Mouse (Mus musculus) hindbrain, embryonic 11.5 days (tissue): Measurements from ENCODE around the gene Cdh24. TPM values are rescaled to one million over a fixed set of nuclear protein-coding genes. Genes with fewer than 3 reads are reported as not detected.

Source experiments
- ATAC-seq: fragments of 200-750 bp; cut with Nextera tagmentation; 2 replicates; pipeline ENCODE4 v1.8.0; 2017; ENCODE audit warnings: mild to moderate bottlenecking, moderate TSS enrichment, moderate library complexity; ENCODE audit not compliant: low FRiP score
- DNase-seq: peaks from one replicate; pipeline ENCODE4 v3.0.0-alpha.2; 2015; ENCODE audit warnings: low spot score
- H3K27ac ChIP-seq: fragments of 300-500 bp; sonication (generic); 2 replicates; pipeline ENCODE4 v1.5.1; 2014; ENCODE audit warnings: mild to moderate bottlenecking, low read depth, low read length
- H3K27me3 ChIP-seq: fragments of 300-500 bp; sonication (generic); 2 replicates; pipeline ENCODE4 v1.6.1; 2014; ENCODE audit warnings: mild to moderate bottlenecking, low read length, moderate library complexity, mixed read lengths; ENCODE audit not compliant: control insufficient read depth, insufficient read depth
- H3K36me3 ChIP-seq: fragments of 300-500 bp; sonication (generic); 2 replicates; pipeline ENCODE4 v1.6.1; 2014; ENCODE audit warnings: mild to moderate bottlenecking, low read length, moderate library complexity, mixed read lengths; ENCODE audit not compliant: control insufficient read depth, insufficient read depth
- H3K4me1 ChIP-seq: fragments of 300-500 bp; sonication (generic); replicated peaks from 2 replicates; pipeline ENCODE4 v1.6.1; 2014; ENCODE audit warnings: low read length, mixed read lengths; ENCODE audit not compliant: control insufficient read depth, insufficient read depth
- H3K4me2 ChIP-seq: fragments of 300-500 bp; sonication (generic); replicated peaks from 2 replicates; pipeline ENCODE4 v1.6.1; 2014; ENCODE audit warnings: mild to moderate bottlenecking, low read depth, low read length
- H3K4me3 ChIP-seq: fragments of 300-500 bp; sonication (generic); 2 replicates; pipeline ENCODE4 v1.5.1; 2014; ENCODE audit warnings: low read depth, low read length
- H3K9ac ChIP-seq: fragments of 300-500 bp; sonication (generic); 2 replicates; pipeline ENCODE4 v1.6.1; 2014; ENCODE audit warnings: low read depth, low read length
- H3K9me3 ChIP-seq: fragments of 300-500 bp; sonication (generic); 2 replicates; pipeline ENCODE4 v1.6.1; 2016; ENCODE audit warnings: low read length; ENCODE audit not compliant: control insufficient read depth
- WGBS: fragments of 180-500 bp; shearing (Covaris S2); extraction: QIAGEN DNeasy Blood & Tissue Kit; methylation state at CpG from one replicate; pipeline ENCODE4 v1.1.7; 2014; 5-methylcytosine and 5-hydroxymethylcytosine counted together
- microRNA counts: library from miRNA; unstranded; fragments of <30 nt; microRNA quantifications from one replicate; lab custom pipeline; 2015
- polyA plus RNA-seq: library from polyadenylated mRNA; unstranded; fragments of >200 nt; fragmentation: Nextera tagmentation; extraction: Ambion mirVana; gene quantifications from 2 replicates; pipeline ENCODE4 v1.2.1, GENCODE M21; 2014

Cdh24 gene
- polyA plus RNA-seq, 1 experiment from 2014 or later = 8.1 TPM

DNA sequence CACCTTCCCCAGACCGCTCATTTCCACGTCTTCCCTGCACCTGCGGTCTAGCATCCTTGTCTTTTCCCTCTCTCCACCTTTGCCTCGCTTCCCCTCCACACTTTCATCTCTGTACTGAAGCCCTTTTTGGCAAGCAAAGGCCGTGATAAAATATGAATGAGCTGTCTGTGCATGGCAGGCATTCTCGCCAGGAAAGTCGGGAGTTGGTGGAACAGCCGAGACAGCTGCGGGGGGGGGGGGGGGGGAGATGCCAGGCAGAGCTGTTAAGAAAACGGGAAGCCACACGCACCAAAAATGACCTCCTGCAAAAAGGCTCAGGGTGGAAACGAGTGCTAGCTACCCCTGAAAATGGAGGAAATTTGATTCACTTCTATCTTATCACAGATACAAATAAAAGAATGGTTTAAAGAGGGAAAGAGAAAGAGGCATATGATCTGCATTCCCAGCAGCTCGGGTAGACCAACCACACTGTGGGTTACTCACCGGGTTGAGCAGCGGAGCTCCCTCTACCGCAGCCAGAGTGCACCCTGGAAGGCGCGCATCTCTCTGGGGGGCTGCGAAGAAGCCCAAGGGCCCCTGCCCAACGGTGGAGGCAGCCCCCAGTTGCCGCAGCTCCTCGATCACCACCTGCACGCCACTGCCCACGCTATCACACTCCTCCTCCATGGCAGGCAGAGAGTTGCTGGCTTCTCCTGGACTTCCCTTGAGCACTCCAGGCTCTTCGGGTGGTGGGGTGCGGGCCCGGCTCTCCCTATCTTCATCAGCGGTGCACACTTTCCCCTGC is 46.3 kb downstream of the Cdh24 start:
- 68% methylated on average over 27 of the region's 28 CpGs for WGBS
- H3K9ac ChIP-seq = no peak overlapping the region
- DNase-seq = no peak

GRCm38 (mm10) chr14:54594055-54594454 is 47.1 kb downstream of the Cdh24 start:
- Histone ChIP-seq H3K36me3 (peaks cover 2% of the 10 kb centered on the region; the same call in 1 of the 2 replicates), H3K27ac (no peak overlapping the region), H3K4me3 (no peak overlapping the region), H3K9me3 (no peaks in the 10 kb centered on the region), H3K4me2 (no peak overlapping the region), H3K4me1 (no peaks in the 10 kb centered on the region), H3K27me3 (no peaks in the 10 kb centered on the region), H3K9ac (no peak overlapping the region)
- DNase-seq (peak; percentile 25), ATAC-seq (no peak)
- 94% methylated on average over 3 of the region's 3 CpGs for WGBS

More for the DNA sequence above, 46.3 kb downstream of the Cdh24 start:
- no peak overlapping the region for H3K4me3 ChIP-seq
- no peaks in the 10 kb centered on the region for H3K4me1 ChIP-seq
- ATAC-seq = no peak
- H3K9me3 ChIP-seq = no peaks in the 10 kb centered on the region
- H3K27ac ChIP-seq = no peak overlapping the region
- H3K36me3 ChIP-seq = peaks cover 2% of the 10 kb centered on the region; the same call in 1 of the 2 replicates
- no peaks in the 10 kb centered on the region for H3K27me3 ChIP-seq
- H3K4me2 ChIP-seq = no peak overlapping the region

DNA sequence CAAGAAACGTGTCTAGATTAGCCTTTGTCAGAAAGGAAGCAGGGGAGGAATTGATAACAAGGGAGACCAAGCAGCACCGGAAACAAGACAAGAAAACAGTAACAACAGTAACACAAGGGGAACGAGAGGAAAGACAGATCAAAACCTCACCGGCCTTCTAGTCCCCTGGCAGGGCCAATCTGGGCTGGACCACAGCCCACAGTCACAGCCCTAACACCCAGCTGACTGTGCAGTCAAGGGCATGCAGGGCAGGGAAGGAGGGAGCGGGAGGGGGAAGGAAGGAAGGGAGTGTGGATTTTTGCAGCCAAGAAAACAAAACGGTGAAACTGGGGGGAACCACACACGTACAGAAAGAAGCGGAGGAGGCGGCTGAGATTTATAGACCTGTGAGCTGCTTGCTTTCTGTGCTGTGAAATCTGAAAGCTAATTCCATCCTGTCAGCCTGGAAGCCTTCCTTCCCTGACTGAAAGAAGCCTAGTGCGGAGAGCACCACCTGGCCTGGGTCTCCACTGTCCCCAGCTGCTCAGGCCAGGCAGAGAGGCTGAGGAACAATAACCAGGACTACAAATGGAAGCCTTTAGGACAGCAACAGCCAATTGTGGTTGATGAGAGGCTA is 48.7 kb downstream of the Cdh24 start:
- Histone ChIP-seq H3K9me3 (no peaks in the 10 kb centered on the region), H3K27me3 (no peaks in the 10 kb centered on the region), H3K9ac (no peak overlapping the region), H3K4me1 (no peaks in the 10 kb centered on the region), H3K4me2 (no peak overlapping the region), H3K4me3 (no peak overlapping the region), H3K36me3 (peaks cover 2% of the 10 kb centered on the region; the same call in 1 of the 2 replicates), H3K27ac (no peak overlapping the region; the same call in 1 of the 2 replicates)
- no peak for DNase-seq
- ATAC-seq = no peak
- 80% methylated on average over 10 of the region's 10 CpGs for WGBS

GRCm38 (mm10) chr14:54591056-54591455 is 50.1 kb downstream of the Cdh24 start:
- 90% methylated on average over 16 of the region's 16 CpGs for WGBS
- H3K27me3 ChIP-seq = no peaks in the 10 kb centered on the region
- DNase-seq = no peak

GRCm38 (mm10) chr14:54583681-54584338 is 57.4 kb downstream of the Cdh24 start:
- DNase-seq = peak; percentile 81
- H3K27ac ChIP-seq = no peak overlapping the region
- H3K4me1 ChIP-seq = no peaks in the 10 kb centered on the region
- H3K27me3 ChIP-seq = no peaks in the 10 kb centered on the region
- no peak overlapping the region for H3K4me3 ChIP-seq
- 0 out of 2 replicates have a peak, but pooled peaks cover 3% of the 10 kb centered on the region for H3K36me3 ChIP-seq
- H3K9me3 ChIP-seq = no peaks in the 10 kb centered on the region
- H3K4me2 ChIP-seq = no peak overlapping the region
- no peak overlapping the region for H3K9ac ChIP-seq
- ATAC-seq = peak; percentile 35; the same call in 1 of the 2 replicates
- 45% methylated on average over 7 of the region's 7 CpGs for WGBS

More at GRCm38 (mm10) chr14:54591056-54591455, 50.1 kb downstream of the Cdh24 start:
- no peak for ATAC-seq
- no peak overlapping the region for H3K4me3 ChIP-seq
- no peak overlapping the region for H3K27ac ChIP-seq
- H3K9me3 ChIP-seq = no peaks in the 10 kb centered on the region
- no peaks in the 10 kb centered on the region for H3K4me1 ChIP-seq
- peaks cover 2% of the 10 kb centered on the region; the same call in 1 of the 2 replicates for H3K36me3 ChIP-seq
- H3K4me2 ChIP-seq = no peak overlapping the region
- H3K9ac ChIP-seq = no peak overlapping the region

- Histone ChIP-seq H3K4me1 (no peaks in the 10 kb centered on the region), H3K27ac (no peak overlapping the region), H3K4me2 (no peak overlapping the region), H3K9ac (no peak overlapping the region), H3K9me3 (no peaks in the 10 kb centered on the region), H3K27me3 (no peaks in the 10 kb centered on the region), H3K4me3 (no peak overlapping the region), H3K36me3 (0 out of 2 replicates have a peak, but pooled peaks cover 3% of the 10 kb centered on the region)
- WGBS = 91% methylated on average over 9 of the region's 9 CpGs
- DNase-seq = no peak
- no peak for ATAC-seq
These were observed 58.6 kb downstream of the Cdh24 start for GRCm38 (mm10) chr14:54582536-54582935.

MicroRNA genes within 50 kb of the gene (microRNA counts, 519-probe panel; counts per million panel counts)
- microRNA mmu-miR-686 (lab: Ali Mortazavi, UCI) = not detected

Other genes starting within 250 kb of the Cdh24 start
- gene Slc7a7, start 223.6 kb downstream of the Cdh24 start, polyA plus RNA-seq = 4.3 and 4.8 TPM in 2 replicates
- 206 and 231 TPM in 2 replicates for gene Mrpl52, start 214.5 kb downstream of the Cdh24 start, polyA plus RNA-seq
- 71.2 and 73.1 TPM in 2 replicates for gene Mmp14, start 209.8 kb downstream of the Cdh24 start, polyA plus RNA-seq
- 19.7 and 19.9 TPM in 2 replicates for gene Lrp10, start 177.2 kb downstream of the Cdh24 start, polyA plus RNA-seq
- gene Rem2, start 165.3 kb downstream of the Cdh24 start, polyA plus RNA-seq = 37.3 and 40.0 TPM in 2 replicates
- gene Prmt5, start 123.8 kb downstream of the Cdh24 start, polyA plus RNA-seq = 115 and 120 TPM in 2 replicates
- gene Haus4, start 86.7 kb downstream of the Cdh24 start, polyA plus RNA-seq = 34.8 and 35.7 TPM in 2 replicates
- gene Ajuba, start 63.8 kb downstream of the Cdh24 start, polyA plus RNA-seq = 23.2 and 29.4 TPM in 2 replicates
- gene 4931414P19Rik, start 35.4 kb downstream of the Cdh24 start, polyA plus RNA-seq = 6.2 and 6.9 TPM in 2 replicates
- gene Psmb5, start 23.3 kb downstream of the Cdh24 start, polyA plus RNA-seq = 439 and 455 TPM in 2 replicates
- not detected in 2 replicates for gene Psmb11, start 19.9 kb downstream of the Cdh24 start, polyA plus RNA-seq
- not detected in 2 replicates for gene Gm17606, start 412 bp downstream of the Cdh24 start, polyA plus RNA-seq
- gene 1700123O20Rik, start 44.9 kb upstream of the Cdh24 start, polyA plus RNA-seq = 99.9 and 108 TPM in 2 replicates
- 148 and 185 TPM in 2 replicates for gene Acin1, start 45.6 kb upstream of the Cdh24 start, polyA plus RNA-seq
- 0.06 TPM in 2 replicates for gene Gm29776, start 57.5 kb upstream of the Cdh24 start, polyA plus RNA-seq
- 0.20 TPM in 1 of 2 replicates, not detected in the other for gene Cebpe, start 70.8 kb upstream of the Cdh24 start, polyA plus RNA-seq
- 2.8 and 3.3 TPM in 2 replicates for gene Slc7a8, start 140.6 kb upstream of the Cdh24 start, polyA plus RNA-seq
- gene Rnf212b, start 172.8 kb upstream of the Cdh24 start, polyA plus RNA-seq = not detected in 2 replicates
- gene Homez, start 229.6 kb upstream of the Cdh24 start, polyA plus RNA-seq = 11.0 and 14.2 TPM in 2 replicates
- gene Ppp1r3e, start 236.2 kb upstream of the Cdh24 start, polyA plus RNA-seq = 1.0 and 1.3 TPM in 2 replicates
- gene Bcl2l2, start 242.0 kb upstream of the Cdh24 start, polyA plus RNA-seq = 3.2 and 4.3 TPM in 2 replicates
- not detected in 2 replicates for gene Gm20521, start 242.1 kb upstream of the Cdh24 start, polyA plus RNA-seq